Mouse (Mus musculus) C2C12 (cell line): ENCODE measurements around the gene Zfc3h1. TPM values are rescaled to one million over a fixed set of nuclear protein-coding genes. Genes with fewer than 3 reads are reported as not detected.

Experiments
- H3K27me3 ChIP-seq: one replicate; pipeline ENCODE4 v1.6.1; 2011; ENCODE audit not compliant: control insufficient read depth, insufficient read depth, insufficient read length
- H3K36me3 ChIP-seq: one replicate; pipeline ENCODE4 v1.6.1; 2011; ENCODE audit not compliant: control insufficient read depth, insufficient read depth
- H3K4me3 ChIP-seq: one replicate; pipeline ENCODE4 v1.5.1; 2011; ENCODE audit warnings: mild to moderate bottlenecking, control low read depth; ENCODE audit not compliant: poor library complexity, insufficient read depth, severe bottlenecking
- H3K79me2 ChIP-seq: one replicate; pipeline ENCODE4 v1.6.1; 2011; ENCODE audit not compliant: control insufficient read depth, insufficient read depth
- H3K79me3 ChIP-seq: one replicate; pipeline ENCODE4 v1.6.1; 2011; ENCODE audit warnings: low read depth, control low read depth
- H3ac ChIP-seq: one replicate; pipeline ENCODE3; 2011; ENCODE audit warnings: low read depth; ENCODE audit not compliant: control insufficient read depth, insufficient read length
- CEBPB ChIP-seq: IDR thresholded peaks from one replicate; pipeline ENCODE4 v1.6.1; 2011; ENCODE audit warnings: low read depth, mild to moderate bottlenecking, control low read depth, moderate library complexity
- CTCF ChIP-seq: IDR thresholded peaks from one replicate; pipeline ENCODE4 v1.5.1; 2011; ENCODE audit not compliant: control insufficient read depth, insufficient read depth, insufficient read length
- FOSL1 ChIP-seq: IDR thresholded peaks from one replicate; pipeline ENCODE4 v1.8.0; 2011; ENCODE audit warnings: mild to moderate bottlenecking, low read length; ENCODE audit not compliant: poor library complexity, insufficient read depth, severe bottlenecking
- MAX ChIP-seq: IDR thresholded peaks from one replicate; pipeline ENCODE4 v1.6.1; 2011; ENCODE audit warnings: mild to moderate bottlenecking, control low read depth
- MYOD1 ChIP-seq: IDR thresholded peaks from one replicate; pipeline ENCODE4 v1.6.1; 2011; ENCODE audit warnings: low read depth; ENCODE audit not compliant: control insufficient read depth, insufficient read length
- MYOG ChIP-seq: IDR thresholded peaks from one replicate; pipeline ENCODE4 v1.6.1; 2011; ENCODE audit not compliant: control insufficient read depth, insufficient read length; ENCODE audit errors: extremely low read depth
- USF1 ChIP-seq: IDR thresholded peaks from one replicate; pipeline ENCODE4 v1.6.1; 2011; ENCODE audit warnings: low read depth, mild to moderate bottlenecking, control low read depth, moderate library complexity
- polyA plus RNA-seq: library from polyadenylated mRNA; unstranded; fragments of >200 nt; fragmentation: generic; extraction: Trizol; gene quantifications from one replicate; pipeline ENCODE4 v1.2.1, GENCODE M21; 2012; ENCODE audit warnings: missing spikeins

Zfc3h1 gene
- polyA plus RNA-seq, 1 experiment, result 5.9 TPM

DNA sequence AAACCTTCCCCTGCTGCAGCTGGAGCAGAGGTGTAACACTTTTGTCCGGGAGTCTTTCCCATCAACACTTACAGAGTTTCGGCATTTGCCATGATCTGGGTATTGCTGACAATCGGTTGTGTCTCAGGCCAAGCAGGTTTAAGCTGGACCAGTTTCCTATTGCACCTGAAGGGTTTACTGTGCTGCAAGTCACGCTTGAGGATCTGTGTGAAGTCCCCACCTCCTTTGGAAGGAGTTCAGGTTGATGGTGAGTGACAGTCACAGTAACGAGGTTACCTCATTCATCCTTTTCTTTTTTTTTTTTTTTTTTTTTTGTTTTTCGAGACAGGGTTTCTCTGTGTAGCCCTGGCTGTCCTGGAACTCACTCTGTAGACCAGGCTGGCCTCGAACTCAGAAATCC, 28.7 kb upstream of the Zfc3h1 start:
- Histone ChIP-seq H3K27me3 (no peaks in the 10 kb centered on the region), H3K36me3 (peaks cover 21% of the 10 kb centered on the region), H3K79me3 (no peaks in the 10 kb centered on the region), H3K4me3 (no peak overlapping the region), H3ac (no peak overlapping the region), H3K79me2 (peaks cover 5% of the 10 kb centered on the region)
- no peak for TF ChIP-seq USF1
- TF ChIP-seq CTCF, result no peak
- TF ChIP-seq FOSL1, result no peak
- TF ChIP-seq MYOD1, result no peak
- TF ChIP-seq MYOG, result no peak
- TF ChIP-seq CEBPB, result no peak
- TF ChIP-seq MAX, result no peak

- Histone ChIP-seq H3K4me3 (no peak overlapping the region), H3K27me3 (no peaks in the 10 kb centered on the region), H3K36me3 (peaks cover 15% of the 10 kb centered on the region), H3ac (no peak overlapping the region), H3K79me3 (no peaks in the 10 kb centered on the region), H3K79me2 (peaks cover 12% of the 10 kb centered on the region)
- TF ChIP-seq FOSL1 (no peak), MYOD1 (no peak), USF1 (no peak), CEBPB (no peak), MAX (no peak), MYOG (no peak), CTCF (no peak)
These were observed 26.4 kb upstream of the Zfc3h1 start for GRCm38 (mm10) chr10:115358216-115358919.

DNA sequence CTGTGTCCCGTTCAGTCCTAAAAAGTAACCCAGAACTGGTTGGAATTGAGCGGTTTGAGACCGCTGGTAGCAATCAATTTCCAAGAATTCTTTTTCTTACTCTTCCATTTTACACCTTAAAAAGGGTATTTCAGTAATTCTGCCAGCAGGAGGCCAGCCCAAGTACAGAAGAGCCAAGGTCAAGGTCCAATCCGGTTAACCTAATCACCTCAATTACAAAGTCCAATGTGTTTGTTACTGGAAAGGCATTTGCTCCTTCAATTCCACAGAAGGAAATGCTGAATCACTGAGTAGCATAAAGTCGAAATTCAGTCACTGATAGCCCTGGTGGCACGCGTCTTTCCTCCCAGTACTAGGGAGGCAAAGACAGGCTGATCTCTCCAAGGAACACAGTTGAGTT, 25.7 kb upstream of the Zfc3h1 start:
- peaks cover 15% of the 10 kb centered on the region for H3K36me3 ChIP-seq
- no peak overlapping the region for H3ac ChIP-seq
- TF ChIP-seq MAX (no peak), USF1 (no peak), MYOD1 (no peak)
- H3K4me3 ChIP-seq, result no peak overlapping the region
- H3K79me2 ChIP-seq, result peaks cover 12% of the 10 kb centered on the region
- no peaks in the 10 kb centered on the region for H3K27me3 ChIP-seq
- no peaks in the 10 kb centered on the region for H3K79me3 ChIP-seq

DNA sequence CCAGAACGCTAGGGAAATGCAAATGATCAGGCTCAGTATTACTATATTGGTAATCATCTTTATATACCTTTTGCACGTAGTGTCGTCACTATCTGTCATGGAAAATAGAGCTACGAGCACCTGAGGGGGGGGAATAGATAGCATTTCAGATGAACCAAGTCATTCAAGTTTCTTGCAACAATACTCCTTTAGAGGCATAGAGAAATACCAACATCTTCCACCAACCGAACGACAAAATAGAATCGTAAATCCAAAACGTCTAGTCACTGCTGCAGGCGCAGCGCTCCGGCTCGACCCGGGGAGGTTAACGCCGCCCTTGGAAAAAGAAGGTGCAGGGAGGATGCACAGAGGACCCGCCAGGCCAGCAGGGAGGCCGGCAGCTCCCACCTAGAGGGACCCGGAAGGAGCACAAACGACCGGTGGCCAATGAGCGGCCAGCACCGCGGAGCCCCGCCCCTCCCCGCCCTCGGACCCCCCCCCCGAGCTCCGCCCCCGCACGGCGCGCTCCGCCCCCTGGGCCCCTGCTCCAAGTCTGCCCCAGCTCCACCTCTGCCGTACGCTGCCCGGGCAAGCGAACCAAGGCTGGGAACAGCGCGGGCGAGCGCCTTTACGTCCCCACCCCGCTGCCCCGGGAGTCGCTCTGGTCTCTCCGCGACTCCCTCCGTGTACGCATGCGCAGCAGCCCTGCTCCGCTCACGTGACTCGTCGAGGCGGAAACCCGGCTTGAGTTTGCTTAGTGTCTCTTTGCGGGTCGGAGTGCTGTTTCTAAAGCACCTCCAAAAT, 22.7 kb upstream of the Zfc3h1 start, which contains the start of gene Tmem19:
Gene Tmem19 (minus strand): TSS at position 662 of the 783 bp plus-strand sequence.
- TF ChIP-seq MYOD1 (no peak), CTCF (no peak), USF1 (peak; percentile 100), MAX (peak; percentile 29), MYOG (no peak), FOSL1 (no peak)
- Histone ChIP-seq H3K36me3 (no peaks in the 10 kb centered on the region), H3K79me2 (peaks cover 12% of the 10 kb centered on the region), H3K79me3 (no peaks in the 10 kb centered on the region), H3K27me3 (no peaks in the 10 kb centered on the region), H3K4me3 (peak within 1 kb of the TSS; percentile 38), H3ac (peak within 1 kb of the TSS; percentile 69)

DNA sequence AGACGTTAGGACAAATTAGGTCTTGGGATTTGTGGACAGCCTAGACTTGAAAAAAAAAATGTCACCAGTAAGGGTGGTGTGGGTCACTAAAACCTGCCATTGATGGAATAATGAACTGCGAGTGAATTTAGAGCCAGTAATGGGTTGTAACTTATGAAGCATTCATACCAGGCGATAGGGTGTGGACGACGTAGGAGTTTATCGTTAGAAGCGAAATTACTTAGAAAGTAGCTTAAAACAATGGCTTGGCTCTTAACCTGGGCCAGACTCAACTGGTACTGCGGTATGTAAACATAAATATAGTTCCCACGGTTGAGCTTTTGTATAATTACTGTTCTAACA, 22.2 kb upstream of the Zfc3h1 start:
- Histone ChIP-seq H3ac (peak overlapping the region; percentile 53), H3K27me3 (no peaks in the 10 kb centered on the region), H3K36me3 (no peaks in the 10 kb centered on the region), H3K4me3 (peak overlapping the region; percentile 38), H3K79me3 (no peaks in the 10 kb centered on the region), H3K79me2 (peaks cover 12% of the 10 kb centered on the region)
- no peak for TF ChIP-seq MAX
- no peak for TF ChIP-seq FOSL1
- TF ChIP-seq CTCF, result no peak
- no peak for TF ChIP-seq MYOD1
- no peak for TF ChIP-seq MYOG

GRCm38 (mm10) chr10:115363151-115363550, 21.6 kb upstream of the Zfc3h1 start:
- no peaks in the 10 kb centered on the region for H3K27me3 ChIP-seq
- no peaks in the 10 kb centered on the region for H3K79me3 ChIP-seq
- H3K79me2 ChIP-seq, result peaks cover 12% of the 10 kb centered on the region
- no peak overlapping the region for H3K4me3 ChIP-seq
- no peak overlapping the region for H3ac ChIP-seq
- no peak for TF ChIP-seq MYOG
- TF ChIP-seq MYOD1, result no peak
- no peak for TF ChIP-seq MAX
- no peak for TF ChIP-seq CEBPB
- no peak for TF ChIP-seq FOSL1
- no peak for TF ChIP-seq CTCF
- no peak for TF ChIP-seq USF1
- H3K36me3 ChIP-seq, result no peaks in the 10 kb centered on the region
